Mouse (Mus musculus) limb, embryonic 14.5 days (tissue): ENCODE results near the gene Tmem240. TPM values are rescaled to one million over a fixed set of nuclear protein-coding genes. Genes with fewer than 3 reads are reported as not detected.

Source experiments
- ATAC-seq: fragments of 200-750 bp; cut with Nextera tagmentation; 2 replicates; pipeline ENCODE4 v1.8.0; 2017; ENCODE audit warnings: low read depth, moderate number of reproducible peaks, moderate TSS enrichment; ENCODE audit not compliant: low FRiP score
- DNase-seq: peaks from one replicate; pipeline ENCODE4 v3.0.0-alpha.2; 2015; ENCODE audit warnings: low spot score
- H3K27ac ChIP-seq: fragments of 300-500 bp; sonication (generic); replicated peaks from 2 replicates; pipeline ENCODE4 v1.5.1; 2014; ENCODE audit warnings: low read depth, mild to moderate bottlenecking, low read length, moderate library complexity, mixed read lengths
- H3K27me3 ChIP-seq: fragments of 300-500 bp; sonication (generic); 2 replicates; pipeline ENCODE4 v1.6.1; 2014; ENCODE audit warnings: low read length, mixed read lengths; ENCODE audit not compliant: control insufficient read depth, insufficient read depth
- H3K36me3 ChIP-seq: fragments of 300-500 bp; sonication (generic); 2 replicates; pipeline ENCODE4 v1.6.1; 2014; ENCODE audit warnings: mild to moderate bottlenecking, low read length, moderate library complexity, mixed read lengths; ENCODE audit not compliant: control insufficient read depth, insufficient read depth
- H3K4me1 ChIP-seq: fragments of 300-500 bp; sonication (generic); 2 replicates; pipeline ENCODE4 v1.6.1; 2014; ENCODE audit warnings: antibody characterized with exemption, low read length, mixed read lengths; ENCODE audit not compliant: control insufficient read depth, insufficient read depth
- H3K4me2 ChIP-seq: fragments of 300-500 bp; sonication (generic); replicated peaks from 2 replicates; pipeline ENCODE4 v1.6.1; 2014; ENCODE audit warnings: low read depth, mild to moderate bottlenecking, low read length, moderate library complexity; ENCODE audit not compliant: severe bottlenecking
- H3K4me3 ChIP-seq: fragments of 300-500 bp; sonication (generic); replicated peaks from 2 replicates; pipeline ENCODE4 v1.5.1; 2014; ENCODE audit warnings: low read length
- H3K9ac ChIP-seq: fragments of 300-500 bp; sonication (generic); 2 replicates; pipeline ENCODE4 v1.6.1; 2014; ENCODE audit warnings: mild to moderate bottlenecking, low read depth, low read length, moderate library complexity; ENCODE audit not compliant: severe bottlenecking
- H3K9me3 ChIP-seq: fragments of 300-500 bp; sonication (generic); 2 replicates; pipeline ENCODE4 v1.6.1; 2016; ENCODE audit warnings: low read length; ENCODE audit not compliant: control insufficient read depth
- POLR2A ChIP-seq: fragments of 200-500 bp; IDR thresholded peaks from 2 replicates; pipeline ENCODE4 v1.8.0; 2012; ENCODE audit warnings: inconsistent platforms, mild to moderate bottlenecking, moderate library complexity, borderline replicate concordance; ENCODE audit not compliant: insufficient read depth, insufficient read length; ENCODE audit errors: extremely low read depth
- WGBS: fragments of 180-500 bp; shearing (Covaris S2); extraction: QIAGEN DNeasy Blood & Tissue Kit; methylation state at CpG from one replicate; pipeline ENCODE4 v1.1.7; 2014; 5-methylcytosine and 5-hydroxymethylcytosine counted together
- polyA plus RNA-seq, 2 experiments: library from polyadenylated mRNA; depleted of rRNA in 1 of 2; stranded (reverse) in 1 of 2; unstranded in 1 of 2; fragments of >200 nt; fragmentation: Nextera tagmentation in 1 of 2; extraction: Ambion mirVana in 1 of 2; gene quantifications; 2 replicates each; pipeline versions ENCODE4 v1.2.1 to v1.2.3; 2012 to 2014

The Tmem240 gene
- polyA plus RNA-seq, 2 experiments, result 0.88 to 4.0 TPM

GRCm38 (mm10) chr4:155779498-155779897 lies 44.9 kb downstream of the Tmem240 start:
- H3K4me3 ChIP-seq, result no peak overlapping the region
- ATAC-seq, result no peak
- TF ChIP-seq POLR2A, result no peak
- peaks cover 4% of the 10 kb centered on the region; the same call in 1 of the 2 replicates for H3K4me1 ChIP-seq
- no peak overlapping the region for H3K27ac ChIP-seq
- DNase-seq, result no peak
- no peaks in the 10 kb centered on the region for H3K9me3 ChIP-seq
- H3K36me3 ChIP-seq, result no peaks in the 10 kb centered on the region
- H3K4me2 ChIP-seq, result no peak overlapping the region
- H3K27me3 ChIP-seq, result no peaks in the 10 kb centered on the region
- no peak overlapping the region for H3K9ac ChIP-seq
- WGBS, result 81% methylated on average over 4 of the region's 4 CpGs

- Histone ChIP-seq H3K27me3 (no peaks in the 10 kb centered on the region), H3K4me2 (no peak overlapping the region), H3K4me3 (no peak overlapping the region), H3K4me1 (peaks cover 3% of the 10 kb centered on the region; the same call in 1 of the 2 replicates), H3K9me3 (no peaks in the 10 kb centered on the region), H3K36me3 (no peaks in the 10 kb centered on the region), H3K27ac (no peak overlapping the region; the same call in 1 of the 2 replicates), H3K9ac (no peak overlapping the region)
- peak; percentile 82 for DNase-seq
- 19% methylated on average over 6 of the region's 6 CpGs for WGBS
- peak; percentile 71 for ATAC-seq
- TF ChIP-seq POLR2A, result no peak
Measured at GRCm38 (mm10) chr4:155780895-155781294, 46.3 kb downstream of the Tmem240 start.

- H3K9ac ChIP-seq, result peak overlapping the region; percentile 82
- no peak for ATAC-seq
- peak overlapping the region; percentile 70; the same call in 1 of the 2 replicates for H3K27ac ChIP-seq
- DNase-seq, result no peak
- peak overlapping the region; percentile 59 for H3K4me3 ChIP-seq
- H3K4me2 ChIP-seq, result peak overlapping the region; percentile 71
- no peaks in the 10 kb centered on the region for H3K9me3 ChIP-seq
- no peak for TF ChIP-seq POLR2A
- 43% methylated on average over 16 of the region's 16 CpGs for WGBS
- H3K4me1 ChIP-seq, result peaks cover 3% of the 10 kb centered on the region; the same call in 1 of the 2 replicates
- H3K36me3 ChIP-seq, result no peaks in the 10 kb centered on the region
- no peaks in the 10 kb centered on the region for H3K27me3 ChIP-seq
Measured at GRCm38 (mm10) chr4:155783486-155784080, 49.0 kb downstream of the Tmem240 start.

GRCm38 (mm10) chr4:155784081-155784701 lies 49.6 kb downstream of the Tmem240 start:
- no peaks in the 10 kb centered on the region for H3K27me3 ChIP-seq
- peak overlapping the region; percentile 82 for H3K9ac ChIP-seq
- ATAC-seq (peak; percentile 76), DNase-seq (peak; percentile 74)
- H3K4me2 ChIP-seq, result peak overlapping the region; percentile 71
- peak overlapping the region; percentile 70 for H3K27ac ChIP-seq
- H3K36me3 ChIP-seq, result no peaks in the 10 kb centered on the region
- H3K4me3 ChIP-seq, result peak overlapping the region; percentile 59
- H3K9me3 ChIP-seq, result no peaks in the 10 kb centered on the region
- 0 out of 2 replicates have a peak, but pooled peaks have one; percentile 27 for TF ChIP-seq POLR2A
- peaks cover 3% of the 10 kb centered on the region; the same call in 1 of the 2 replicates for H3K4me1 ChIP-seq
- WGBS, result under 1% methylated on average over 52 of the region's 52 CpGs

- no peak overlapping the region for H3K4me3 ChIP-seq
- no peaks in the 10 kb centered on the region for H3K36me3 ChIP-seq
- peaks cover 3% of the 10 kb centered on the region; the same call in 1 of the 2 replicates for H3K4me1 ChIP-seq
- no peak for TF ChIP-seq POLR2A
- no peak overlapping the region for H3K27ac ChIP-seq
- 87% methylated on average over 10 of the region's 10 CpGs for WGBS
- ATAC-seq (no peak), DNase-seq (no peak)
- H3K9me3 ChIP-seq, result no peaks in the 10 kb centered on the region
- no peaks in the 10 kb centered on the region for H3K27me3 ChIP-seq
- no peak overlapping the region for H3K4me2 ChIP-seq
- H3K9ac ChIP-seq, result no peak overlapping the region
Measured at GRCm38 (mm10) chr4:155785246-155785645, 50.6 kb downstream of the Tmem240 start.
